Mouse (Mus musculus): ENCODE measurements around the gene Rnf144a.

Gene Rnf144a

GRCm38 (mm10) chr12:26367361-26367760 is 47.7 kb downstream of the Rnf144a start:
- no peak for DNase-seq

- peak; percentile 63 for DNase-seq
Observed at GRCm38 (mm10) chr12:26366372-26366771, 48.7 kb downstream of the Rnf144a start.

DNA sequence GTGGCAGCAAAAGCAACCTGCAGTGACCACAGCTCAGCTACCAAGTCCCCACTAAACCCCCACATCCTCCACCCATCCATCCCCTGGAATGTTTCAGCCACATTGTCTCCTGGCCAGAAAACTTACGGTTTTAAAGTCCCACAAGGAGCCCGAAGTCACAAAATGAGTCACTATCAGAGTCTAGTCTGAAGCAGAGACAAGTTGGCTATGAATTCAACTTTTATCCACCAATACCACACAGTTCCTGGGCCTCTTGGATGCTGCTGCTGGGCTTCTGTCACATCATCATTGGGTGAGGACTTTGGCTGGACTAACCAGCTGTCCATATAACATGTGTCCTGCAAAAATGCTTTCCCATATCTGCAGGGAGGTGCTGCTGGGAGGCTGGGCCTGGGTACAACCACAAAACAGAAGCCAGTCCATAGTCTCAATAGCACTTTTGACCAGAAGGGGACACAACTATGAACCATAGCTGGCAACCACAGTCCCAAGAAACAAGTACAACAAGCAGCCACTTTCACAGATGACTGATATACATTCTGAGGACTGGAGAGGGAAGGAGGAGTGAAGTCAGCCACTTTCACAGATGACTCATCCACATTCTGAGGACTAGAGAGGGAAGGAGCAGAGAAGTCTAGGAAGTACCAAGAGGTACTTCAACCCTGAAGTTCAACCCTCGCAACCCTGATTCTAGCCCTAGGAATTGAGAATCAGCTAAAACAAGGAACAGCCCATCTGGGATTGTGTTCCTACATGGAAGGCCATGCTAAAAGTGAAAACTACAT is 49.3 kb downstream of the Rnf144a start:
- DNase-seq: peak; percentile 39

- DNase-seq: no peak
Observed at GRCm38 (mm10) chr12:26364822-26365221, 50.2 kb downstream of the Rnf144a start.

- peak; percentile 39 for DNase-seq
Observed at GRCm38 (mm10) chr12:26360946-26361523, 54.0 kb downstream of the Rnf144a start.

- DNase-seq: peak; percentile 88
Observed at GRCm38 (mm10) chr12:26359817-26360216, 55.2 kb downstream of the Rnf144a start.

GRCm38 (mm10) chr12:26359241-26359640 is 55.8 kb downstream of the Rnf144a start:
- no peak for DNase-seq

- DNase-seq: no peak
Observed at GRCm38 (mm10) chr12:26357246-26357645, 57.8 kb downstream of the Rnf144a start.

GRCm38 (mm10) chr12:26356191-26356590 is 58.9 kb downstream of the Rnf144a start:
- DNase-seq: peak; percentile 83

DNA sequence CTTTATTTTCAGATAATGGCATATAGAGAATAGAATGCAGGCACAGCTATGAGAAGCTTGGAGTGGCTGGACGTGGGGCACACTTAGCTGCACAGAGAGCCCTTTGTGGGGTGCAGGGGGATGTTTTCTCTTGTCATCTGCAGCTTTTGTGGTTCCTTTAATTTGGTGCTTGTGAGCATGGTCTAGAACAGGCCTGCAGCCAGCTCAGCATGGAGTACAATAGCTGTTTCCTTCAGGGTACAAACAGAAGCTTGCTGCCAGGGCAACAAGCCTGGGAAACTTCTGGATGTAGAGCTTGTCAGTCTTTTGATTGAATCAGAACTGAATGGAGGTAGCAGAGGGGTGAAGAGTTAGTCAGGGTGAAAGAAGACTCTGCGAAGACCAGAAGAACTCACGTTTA is 63.7 kb downstream of the Rnf144a start:
- DNase-seq: peak; percentile 27

DNA sequence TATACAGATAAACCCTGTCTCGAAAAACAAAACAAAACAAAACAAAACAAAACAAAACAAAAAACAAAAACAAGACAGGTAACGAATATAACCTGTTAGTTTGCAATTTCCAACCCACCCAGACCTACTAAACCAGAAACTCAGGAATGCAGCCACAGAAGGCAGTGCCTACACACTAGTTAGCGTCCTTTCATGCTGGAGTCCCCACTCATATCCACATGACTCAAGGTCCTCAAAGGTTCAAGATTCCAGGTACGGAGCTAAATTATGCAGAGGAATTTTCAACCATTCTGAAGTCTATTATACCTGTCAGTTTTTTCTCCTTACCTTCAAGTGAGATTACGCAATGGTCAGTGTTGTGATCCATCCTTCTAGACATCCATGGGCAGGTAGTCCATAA is 70.6 kb downstream of the Rnf144a start:
- DNase-seq: no peak

- no peak for DNase-seq
Observed at GRCm38 (mm10) chr12:26343131-26343530, 71.9 kb downstream of the Rnf144a start.

GRCm38 (mm10) chr12:26342663-26343062 is 72.4 kb downstream of the Rnf144a start:
- peak; percentile 59 for DNase-seq

- DNase-seq: peak; percentile 29
Observed at GRCm38 (mm10) chr12:26342086-26342485, 73.0 kb downstream of the Rnf144a start.

DNA sequence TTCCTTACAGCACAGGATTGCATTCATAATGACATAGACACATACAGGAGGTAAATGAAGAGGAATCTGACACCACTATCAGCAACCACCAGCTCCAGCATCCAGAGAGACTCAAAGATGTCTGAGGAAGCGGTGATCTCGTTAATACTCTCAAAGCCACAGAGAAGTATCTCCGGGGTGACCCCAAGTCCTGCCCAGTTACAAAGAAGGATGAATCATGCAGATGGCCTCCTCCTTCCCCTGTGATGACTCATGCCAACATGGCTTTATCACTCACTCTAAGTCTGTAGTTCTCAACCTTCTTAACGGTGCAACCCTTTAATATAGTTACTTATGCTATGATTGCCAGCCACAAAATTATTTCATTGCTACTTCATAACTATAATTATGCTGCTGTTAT is 74.4 kb downstream of the Rnf144a start:
- DNase-seq: no peak

DNA sequence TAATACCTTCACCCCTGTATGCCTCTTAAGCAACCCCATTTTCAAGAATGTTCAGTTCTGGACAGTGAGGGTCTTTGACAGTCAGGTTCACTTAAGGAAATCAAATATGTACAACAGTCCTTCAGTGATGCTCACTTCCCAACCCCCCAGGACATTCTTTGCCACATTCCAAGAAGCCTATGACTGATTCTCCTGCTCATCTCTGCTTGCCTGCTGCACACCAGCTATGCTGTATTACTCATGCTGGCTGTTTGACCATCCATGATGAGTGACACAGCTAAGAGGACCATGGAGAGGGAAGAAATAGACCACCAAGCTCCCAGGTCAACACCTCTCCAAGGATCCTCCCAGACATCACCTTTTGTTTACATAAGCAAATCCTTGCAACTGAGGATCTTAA is 75.2 kb downstream of the Rnf144a start:
- no peak for DNase-seq

DNA sequence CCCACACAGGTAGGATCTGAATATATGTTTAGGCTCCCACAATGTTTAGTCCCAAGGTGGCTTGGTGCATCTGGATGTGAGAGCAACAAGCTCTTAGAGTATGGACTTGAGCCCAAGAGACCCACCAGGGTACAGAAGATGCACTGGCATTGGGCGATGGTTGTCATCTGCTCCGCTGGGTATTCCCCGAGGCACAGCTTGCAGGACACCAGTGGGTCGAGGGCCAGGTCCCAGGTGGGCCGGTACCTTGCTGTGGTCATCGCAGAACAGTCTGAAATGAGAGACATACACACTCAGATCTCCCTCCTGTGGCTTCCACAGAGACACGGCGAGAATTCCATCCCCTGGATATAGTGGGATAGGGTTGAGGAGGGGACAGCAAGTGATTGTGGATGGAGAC is 75.9 kb downstream of the Rnf144a start:
- DNase-seq: no peak

DNA sequence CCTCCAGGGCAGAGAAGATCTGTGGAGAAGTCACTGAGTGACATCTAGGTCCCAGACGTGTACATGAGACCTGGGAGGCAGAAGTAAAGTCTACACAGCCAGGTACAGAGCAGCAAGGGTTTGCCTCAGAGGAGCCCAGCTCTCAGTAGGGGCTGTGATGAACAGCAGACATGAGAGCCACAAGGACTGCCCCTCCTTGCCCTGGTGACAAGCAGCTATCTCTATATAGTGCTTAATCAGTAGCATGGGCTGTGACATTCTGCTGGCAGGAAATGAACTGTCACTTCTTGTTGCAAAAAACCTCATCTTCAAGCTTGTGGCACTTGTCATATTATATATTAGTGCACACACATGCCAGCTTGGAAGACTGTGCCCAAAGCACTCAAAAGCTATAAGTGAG is 81.4 kb downstream of the Rnf144a start:
- no peak for DNase-seq

DNA sequence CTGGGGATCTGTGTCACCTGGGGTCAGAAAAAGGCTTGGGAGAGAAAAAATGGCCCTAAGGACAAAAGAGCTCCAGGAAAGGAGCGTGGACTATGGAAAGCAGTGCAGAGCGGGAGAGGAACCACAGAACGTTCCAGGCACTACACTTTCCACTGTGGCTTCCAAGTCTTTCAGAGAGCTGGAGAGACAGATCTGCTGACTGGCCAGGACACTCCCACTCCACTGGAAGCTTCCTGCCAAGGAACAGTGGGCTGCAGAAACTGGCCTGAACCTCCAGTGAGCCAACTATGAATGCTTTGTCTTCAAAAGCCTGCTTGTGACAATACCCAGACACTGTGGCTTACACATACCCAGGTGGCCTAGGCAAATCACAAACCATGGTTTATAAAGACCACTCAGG is 84.0 kb downstream of the Rnf144a start:
- peak; percentile 83 for DNase-seq

GRCm38 (mm10) chr12:26329756-26330155 is 85.3 kb downstream of the Rnf144a start:
- no peak for DNase-seq

DNA sequence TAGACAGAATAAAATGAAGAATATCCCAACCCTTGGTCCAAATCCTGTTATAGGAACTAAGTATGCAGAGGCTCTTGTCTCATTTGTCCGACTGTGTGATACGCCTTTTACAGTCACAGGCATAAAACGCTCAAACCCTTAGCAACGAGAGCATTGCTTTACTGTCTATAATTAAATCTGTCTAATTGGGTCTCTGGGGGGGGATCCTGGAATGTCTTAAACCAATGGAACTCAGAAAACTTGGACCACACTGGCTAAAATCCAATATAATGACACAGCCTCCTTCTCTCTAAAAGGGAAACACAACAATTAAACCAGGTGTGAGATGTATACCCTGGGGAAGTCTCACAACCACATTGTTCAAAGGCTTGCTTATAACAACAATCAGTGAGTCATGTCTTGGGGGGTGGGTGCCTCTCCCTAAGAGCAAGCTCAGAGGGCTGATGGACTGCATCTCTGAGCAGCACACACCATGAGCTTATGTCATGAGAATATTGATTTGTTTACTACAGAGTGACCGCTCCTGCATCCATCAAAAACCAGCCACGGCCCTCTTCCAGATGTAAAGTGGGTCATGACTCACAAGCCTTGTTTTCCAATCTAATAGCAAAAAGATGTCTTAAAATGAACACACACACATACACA is 85.9 kb downstream of the Rnf144a start:
- DNase-seq: peak; percentile 13

GRCm38 (mm10) chr12:26323783-26324364 is 91.2 kb downstream of the Rnf144a start:
- no peak for DNase-seq

GRCm38 (mm10) chr12:26316261-26316660 is 98.8 kb downstream of the Rnf144a start:
- DNase-seq: peak; percentile 55

DNA sequence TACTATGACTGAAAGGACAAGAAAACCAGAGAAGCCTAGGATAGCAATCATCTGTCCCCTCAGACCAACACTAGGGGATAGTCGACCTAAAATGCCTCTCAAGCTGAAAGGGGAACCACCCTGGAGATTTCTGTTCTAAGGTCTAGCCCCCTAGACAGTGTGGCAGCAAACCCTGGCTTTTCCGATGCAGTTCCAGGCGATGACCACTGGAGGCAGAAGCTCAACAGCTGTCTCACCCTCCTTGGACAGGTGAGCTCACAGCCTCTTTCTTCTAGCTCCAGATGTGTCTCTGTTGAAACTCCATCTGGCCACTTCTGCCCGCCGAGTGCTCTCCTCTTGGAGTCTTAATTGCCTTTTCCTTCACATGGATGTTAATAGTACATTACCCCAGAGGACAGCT is 100.1 kb downstream of the Rnf144a start:
- peak; percentile 68 for DNase-seq
